Mouse (Mus musculus): ENCODE results near the gene Cdc7. TPM values are rescaled to one million over a fixed set of nuclear protein-coding genes. Genes with fewer than 3 reads are reported as not detected.

Cdc7 gene
- polyA plus RNA-seq, 1 experiment from 2014 or later = 63.7 TPM

DNA sequence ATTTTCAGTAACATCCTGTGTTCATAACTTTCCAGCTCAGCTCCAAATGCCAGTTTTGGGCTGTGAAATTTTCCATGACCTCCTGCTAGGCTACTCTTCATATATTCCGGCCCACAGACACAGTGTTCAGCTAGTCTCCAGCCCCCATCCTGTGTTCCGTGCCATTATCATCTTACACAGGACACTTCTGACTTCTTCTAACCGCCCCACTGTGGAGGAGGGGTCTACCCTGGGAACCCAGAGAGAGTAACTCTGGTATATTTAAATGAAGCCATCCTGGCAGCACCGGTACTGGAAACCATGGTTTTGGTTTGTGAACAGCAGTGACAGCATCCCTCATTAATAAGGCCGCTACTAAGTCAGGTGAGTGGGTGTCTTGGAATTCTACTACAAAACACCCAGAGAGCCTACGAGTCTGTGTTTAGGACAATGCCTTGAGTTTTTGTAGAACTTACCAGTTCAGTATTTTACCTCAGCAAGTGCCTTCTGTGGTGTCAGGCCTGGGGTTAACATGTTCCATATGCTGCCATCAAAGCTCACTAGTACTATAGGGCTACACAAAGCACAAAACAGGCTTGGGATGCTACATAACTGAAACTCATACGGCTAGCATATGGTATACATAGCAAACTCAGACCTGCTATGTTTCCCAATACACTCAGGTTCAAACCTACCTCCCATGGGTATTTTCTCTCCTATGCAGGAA lies 32.6 kb downstream of the Cdc7 start:
- H3K36me3 ChIP-seq (replicated peaks) = no peaks in the 10 kb centered on the region
- peak overlapping the region; percentile 75 for H3K27ac ChIP-seq (replicated peaks)
- WGBS = 45% methylated on average over 7 of the region's 7 CpGs

DNA sequence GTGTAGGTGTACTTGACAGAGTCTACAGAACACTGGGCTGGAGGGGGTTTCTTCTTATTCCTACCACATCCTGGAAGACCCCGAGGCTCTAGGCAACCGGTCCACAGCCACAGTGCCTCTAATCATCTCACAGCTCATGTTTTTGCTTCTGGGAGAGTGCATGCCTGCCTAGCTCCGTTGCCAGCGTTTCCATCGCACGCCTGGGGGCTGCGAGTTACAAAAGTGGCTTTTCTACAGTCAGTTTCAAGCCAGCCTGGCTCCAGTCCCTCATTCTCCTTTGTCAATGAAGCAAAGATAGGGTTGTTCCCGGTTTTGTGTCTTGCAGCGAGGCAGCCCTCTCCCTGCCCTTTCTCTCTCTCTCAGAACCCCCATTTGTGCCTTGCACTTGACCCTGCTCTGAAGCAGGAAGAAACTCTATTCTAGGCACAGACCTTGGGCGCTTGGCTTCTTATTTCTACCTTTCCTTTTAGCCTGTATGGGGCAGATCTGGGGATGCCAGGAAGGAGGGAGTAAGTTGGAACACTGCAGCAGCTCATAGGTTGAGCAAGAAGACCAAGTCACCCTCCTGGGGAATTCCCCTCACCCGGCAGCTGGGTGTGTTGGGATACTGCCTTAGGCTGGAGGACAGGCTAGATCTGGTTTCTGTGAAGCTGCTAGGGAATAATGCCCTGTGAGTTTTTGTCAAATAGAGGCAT lies 37.4 kb downstream of the Cdc7 start:
- no peak overlapping the region for H3K4me3 ChIP-seq
- H3K4me1 ChIP-seq = peaks cover 27% of the 10 kb centered on the region
- no peaks in the 10 kb centered on the region for H3K27me3 ChIP-seq (replicated peaks; ENCODE audit: low read depth, poor library complexity, severe bottlenecking)
- H3K9me3 ChIP-seq = no peaks in the 10 kb centered on the region
- WGBS = 47% methylated on average over 11 of the region's 11 CpGs
- peak overlapping the region; percentile 67 for H3K27ac ChIP-seq (replicated peaks)
- no peak for DNase-seq (ENCODE audit: low spot score)
- no peaks in the 10 kb centered on the region for H3K36me3 ChIP-seq (replicated peaks)

More for the DNA sequence above, 32.6 kb downstream of the Cdc7 start:
- Histone ChIP-seq H3K9me3 (no peaks in the 10 kb centered on the region), H3K27me3 (replicated peaks; ENCODE audit: low read depth, poor library complexity, severe bottlenecking) (no peaks in the 10 kb centered on the region), H3K4me3 (no peak overlapping the region), H3K4me1 (peaks cover 36% of the 10 kb centered on the region)
- peak; percentile 53 for DNase-seq (ENCODE audit: low spot score)

DNA sequence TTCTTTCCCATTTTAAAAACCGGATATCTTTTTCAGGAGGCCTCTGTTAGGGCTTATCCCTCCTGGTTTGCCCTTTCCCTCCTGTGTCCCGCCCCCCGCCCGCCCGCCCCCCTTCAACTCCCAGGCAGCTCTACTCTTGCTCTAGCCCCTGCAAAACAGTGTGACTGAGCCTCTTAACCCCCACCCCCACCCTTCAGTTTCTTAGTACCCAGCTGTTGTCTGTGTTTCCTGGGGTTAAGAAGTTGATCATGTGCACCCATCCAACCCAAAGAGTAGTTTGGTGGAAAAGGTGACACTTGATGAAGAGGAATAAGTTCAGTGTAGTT lies 37.9 kb downstream of the Cdc7 start:
- Histone ChIP-seq H3K36me3 (replicated peaks) (no peaks in the 10 kb centered on the region), H3K4me3 (no peak overlapping the region), H3K9me3 (no peaks in the 10 kb centered on the region), H3K4me1 (peaks cover 22% of the 10 kb centered on the region), H3K27ac (replicated peaks) (peak overlapping the region; percentile 67), H3K27me3 (replicated peaks; ENCODE audit: low read depth, poor library complexity, severe bottlenecking) (no peaks in the 10 kb centered on the region)
- no peak for DNase-seq (ENCODE audit: low spot score)
- 25% methylated on average over 5 of the region's 5 CpGs for WGBS

DNA sequence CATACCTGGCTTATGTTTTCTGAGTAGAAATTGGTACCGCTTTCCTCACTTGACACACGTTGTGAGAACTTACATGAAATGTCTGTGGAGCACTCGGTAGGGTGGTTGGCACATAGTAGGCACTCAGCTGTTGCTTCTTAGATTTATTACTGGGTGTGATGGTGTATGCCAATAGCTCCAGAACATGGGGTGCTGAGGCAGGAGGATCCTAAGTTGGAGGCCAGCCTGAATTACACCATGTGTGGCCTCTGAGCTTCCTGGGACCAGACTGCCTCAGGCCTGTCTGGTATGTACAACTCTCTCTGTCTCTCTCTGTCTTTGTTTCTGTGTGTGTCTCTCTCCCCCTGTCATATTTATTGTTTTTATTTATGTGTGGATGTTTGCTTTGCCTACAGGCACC lies 45.6 kb downstream of the Cdc7 start:
- no peak overlapping the region for H3K27ac ChIP-seq (replicated peaks)
- H3K4me1 ChIP-seq = peaks cover 36% of the 10 kb centered on the region
- no peaks in the 10 kb centered on the region; the same call in 1 of the 2 replicates for H3K27me3 ChIP-seq (replicated peaks; ENCODE audit: low read depth, poor library complexity, severe bottlenecking)
- DNase-seq (ENCODE audit: low spot score) = no peak
- no peaks in the 10 kb centered on the region for H3K36me3 ChIP-seq (replicated peaks)
- H3K9me3 ChIP-seq = no peaks in the 10 kb centered on the region
- 96% methylated on average over 3 of the region's 3 CpGs for WGBS
- H3K4me3 ChIP-seq = no peak overlapping the region

DNA sequence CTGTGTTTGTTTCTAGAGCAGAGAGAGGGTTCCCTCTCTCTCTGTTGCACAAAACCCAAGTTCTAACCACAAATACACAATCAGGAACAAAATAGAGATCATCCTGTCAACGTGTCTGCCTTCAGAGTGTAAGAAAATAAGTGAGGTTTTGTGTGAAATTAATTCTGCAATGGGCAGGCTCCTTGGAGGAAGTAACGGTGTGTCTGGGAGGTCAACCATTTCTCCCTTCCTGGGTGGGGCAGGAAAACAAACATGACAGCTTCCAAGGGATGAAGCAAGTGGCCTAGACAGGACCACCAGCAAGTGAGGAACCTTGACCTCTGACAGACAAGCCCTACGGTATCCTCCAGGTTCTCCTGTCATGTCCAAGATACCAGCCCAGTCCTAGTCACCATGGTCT lies 46.2 kb downstream of the Cdc7 start:
- H3K36me3 ChIP-seq (replicated peaks) = no peaks in the 10 kb centered on the region
- peaks cover 42% of the 10 kb centered on the region for H3K4me1 ChIP-seq
- no peak overlapping the region for H3K27ac ChIP-seq (replicated peaks)
- WGBS = 79% methylated on average over 3 of the region's 3 CpGs
- no peak overlapping the region for H3K4me3 ChIP-seq
- DNase-seq (ENCODE audit: low spot score) = no peak
- H3K9me3 ChIP-seq = no peaks in the 10 kb centered on the region
- no peaks in the 10 kb centered on the region; the same call in 1 of the 2 replicates for H3K27me3 ChIP-seq (replicated peaks; ENCODE audit: low read depth, poor library complexity, severe bottlenecking)

DNA sequence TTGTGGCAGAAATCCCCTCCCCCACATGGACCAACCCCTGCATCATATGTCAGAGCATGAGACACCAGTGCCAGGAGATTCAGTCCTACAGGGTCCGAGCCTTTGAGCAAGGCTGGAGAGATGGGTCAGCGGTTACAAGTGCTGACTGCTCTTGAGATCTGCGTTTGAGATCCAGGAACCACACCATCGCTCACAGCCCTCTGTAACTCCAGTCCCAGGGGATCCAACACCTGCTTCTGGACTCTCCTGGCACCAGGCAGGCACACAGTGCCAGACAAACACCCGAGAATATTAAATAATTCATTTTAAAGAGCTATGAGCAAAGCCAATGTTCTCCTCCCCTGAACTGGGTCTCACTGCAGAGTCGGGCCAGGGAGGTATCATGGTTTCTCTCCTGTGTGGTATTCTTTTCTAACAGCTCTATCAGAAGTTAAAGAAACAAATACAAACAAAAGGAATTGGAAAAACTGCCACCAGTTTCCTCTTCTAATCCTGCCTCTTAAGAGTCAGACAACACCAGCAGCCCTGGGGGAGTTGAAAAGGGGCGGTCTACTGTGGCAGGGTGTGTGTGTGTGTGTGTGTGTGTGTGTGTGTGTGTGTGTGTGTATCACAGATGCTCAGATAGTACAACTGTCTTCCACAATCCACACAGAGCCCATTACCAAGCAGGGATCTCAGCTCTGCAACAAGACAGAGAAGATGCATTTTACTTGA lies 47.4 kb downstream of the Cdc7 start:
- H3K4me1 ChIP-seq = peaks cover 51% of the 10 kb centered on the region
- H3K9me3 ChIP-seq = no peaks in the 10 kb centered on the region
- H3K27me3 ChIP-seq (replicated peaks; ENCODE audit: low read depth, poor library complexity, severe bottlenecking) = no peaks in the 10 kb centered on the region; the same call in 1 of the 2 replicates
- no peak overlapping the region for H3K4me3 ChIP-seq
- no peak for DNase-seq (ENCODE audit: low spot score)
- H3K27ac ChIP-seq (replicated peaks) = peak overlapping the region; percentile 31; the same call in 1 of the 2 replicates
- no peaks in the 10 kb centered on the region for H3K36me3 ChIP-seq (replicated peaks)
- WGBS = 66% methylated on average over 7 of the region's 7 CpGs

DNA sequence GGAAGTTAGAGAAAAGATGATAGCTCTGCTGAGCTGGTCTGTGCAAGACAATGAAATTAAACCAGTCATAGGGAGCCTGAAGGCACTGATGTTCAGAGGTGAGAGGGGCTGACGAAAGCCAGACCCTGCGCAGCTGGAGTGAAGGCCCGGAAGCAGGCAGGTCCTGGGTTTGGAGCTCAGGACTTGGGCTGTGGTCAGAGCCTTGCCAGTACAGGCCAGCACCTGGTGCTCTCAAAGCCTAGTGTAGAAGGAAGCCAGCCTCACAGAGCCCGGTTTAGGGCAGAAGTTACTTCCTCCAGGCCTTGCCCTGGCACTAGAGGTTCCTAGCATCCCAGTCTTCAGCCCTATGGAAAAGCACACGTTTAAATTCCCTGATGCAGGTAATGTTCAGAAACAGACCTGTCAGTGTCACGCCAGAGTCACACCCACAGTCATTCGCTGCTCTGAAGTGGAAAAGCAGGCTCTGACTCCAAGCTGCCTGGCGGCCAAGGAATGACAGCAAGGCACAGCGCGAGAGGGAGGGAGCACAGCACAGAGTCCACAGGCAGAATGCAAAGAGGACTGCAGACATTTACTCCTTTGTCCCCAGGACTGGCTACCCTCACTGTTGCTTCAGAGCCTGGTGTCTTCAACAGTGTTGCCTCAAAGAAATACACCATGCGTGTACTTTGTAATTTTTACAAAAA lies 48.1 kb downstream of the Cdc7 start:
- peak overlapping the region; percentile 31; the same call in 1 of the 2 replicates for H3K27ac ChIP-seq (replicated peaks)
- H3K4me1 ChIP-seq = peaks cover 51% of the 10 kb centered on the region
- WGBS = 35% methylated on average over 11 of the region's 11 CpGs
- no peak overlapping the region for H3K4me3 ChIP-seq
- no peaks in the 10 kb centered on the region for H3K9me3 ChIP-seq
- no peaks in the 10 kb centered on the region for H3K36me3 ChIP-seq (replicated peaks)
- peak; percentile 42 for DNase-seq (ENCODE audit: low spot score)
- H3K27me3 ChIP-seq (replicated peaks; ENCODE audit: low read depth, poor library complexity, severe bottlenecking) = no peaks in the 10 kb centered on the region; the same call in 1 of the 2 replicates

DNA sequence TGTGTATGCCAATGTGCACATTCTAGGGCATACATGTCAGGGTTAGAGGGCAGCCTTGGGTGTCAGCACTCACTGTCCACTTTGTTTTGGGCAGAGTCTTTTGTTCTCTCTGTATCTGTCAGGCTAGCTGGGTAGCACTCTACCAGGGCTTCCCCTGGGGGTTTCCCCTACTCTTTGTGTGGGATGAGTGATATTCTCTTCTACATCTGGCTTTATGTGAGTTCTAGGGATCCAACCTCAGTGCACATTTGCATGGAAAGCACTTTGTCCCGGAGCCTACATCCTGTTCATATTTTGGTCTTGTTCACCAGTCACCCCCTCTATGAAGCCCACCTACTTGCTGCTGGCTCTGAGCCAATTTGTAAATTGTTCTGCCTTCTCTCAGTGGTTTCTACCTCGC lies 49.3 kb downstream of the Cdc7 start:
- no peak for DNase-seq (ENCODE audit: low spot score)
- Histone ChIP-seq H3K27me3 (replicated peaks; ENCODE audit: low read depth, poor library complexity, severe bottlenecking) (no peaks in the 10 kb centered on the region; the same call in 1 of the 2 replicates), H3K9me3 (no peaks in the 10 kb centered on the region), H3K4me3 (no peak overlapping the region), H3K4me1 (peaks cover 51% of the 10 kb centered on the region), H3K27ac (replicated peaks) (peak overlapping the region; percentile 51; the same call in 1 of the 2 replicates), H3K36me3 (replicated peaks) (no peaks in the 10 kb centered on the region)
- 71% methylated on average over 2 of the region's 2 CpGs for WGBS

DNA sequence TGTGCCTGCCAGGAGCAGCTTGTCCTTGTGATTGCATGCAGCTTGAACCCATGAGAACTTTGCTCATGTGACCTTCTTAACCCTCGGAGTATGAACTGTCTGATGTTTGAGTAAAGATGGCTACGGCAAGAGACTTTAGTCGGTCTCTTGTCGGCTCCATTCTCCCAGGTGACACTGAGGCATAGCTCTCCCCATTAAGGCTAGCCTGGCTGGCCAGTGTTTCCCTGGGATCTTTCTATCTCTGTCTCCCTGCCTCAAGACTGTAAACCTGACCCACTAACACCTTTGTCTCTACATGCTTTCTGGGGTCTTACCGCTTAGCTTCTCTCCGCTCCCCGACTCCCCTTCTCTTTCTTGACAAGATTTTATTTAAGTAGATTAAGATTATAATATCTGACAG lies 50.0 kb downstream of the Cdc7 start:
- 86% methylated on average over 7 of the region's 7 CpGs for WGBS
- no peak for DNase-seq (ENCODE audit: low spot score)
- Histone ChIP-seq H3K9me3 (no peaks in the 10 kb centered on the region), H3K4me1 (peaks cover 51% of the 10 kb centered on the region), H3K36me3 (replicated peaks) (no peaks in the 10 kb centered on the region), H3K27me3 (replicated peaks; ENCODE audit: low read depth, poor library complexity, severe bottlenecking) (no peaks in the 10 kb centered on the region; the same call in 1 of the 2 replicates), H3K27ac (replicated peaks) (peak overlapping the region; percentile 72), H3K4me3 (no peak overlapping the region)

DNA sequence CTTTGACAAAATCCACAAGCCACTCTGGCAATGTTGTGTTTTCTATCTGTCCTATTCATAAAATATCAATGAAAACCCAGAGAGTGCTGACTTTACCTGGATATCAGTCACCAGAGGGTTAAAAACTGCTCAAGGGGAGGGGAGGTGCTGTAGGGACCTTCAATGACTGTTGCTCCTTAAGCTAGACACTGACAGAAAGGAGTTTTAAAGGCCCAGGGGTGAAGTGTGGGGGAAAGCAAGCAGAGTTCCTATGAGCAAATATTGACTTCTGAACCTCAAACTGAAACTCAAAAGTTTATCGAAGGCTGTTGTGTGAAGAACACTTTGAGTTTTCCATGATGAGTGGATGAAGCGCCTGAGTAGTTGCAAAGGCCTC lies 50.9 kb downstream of the Cdc7 start:
- no peak for DNase-seq (ENCODE audit: low spot score)

DNA sequence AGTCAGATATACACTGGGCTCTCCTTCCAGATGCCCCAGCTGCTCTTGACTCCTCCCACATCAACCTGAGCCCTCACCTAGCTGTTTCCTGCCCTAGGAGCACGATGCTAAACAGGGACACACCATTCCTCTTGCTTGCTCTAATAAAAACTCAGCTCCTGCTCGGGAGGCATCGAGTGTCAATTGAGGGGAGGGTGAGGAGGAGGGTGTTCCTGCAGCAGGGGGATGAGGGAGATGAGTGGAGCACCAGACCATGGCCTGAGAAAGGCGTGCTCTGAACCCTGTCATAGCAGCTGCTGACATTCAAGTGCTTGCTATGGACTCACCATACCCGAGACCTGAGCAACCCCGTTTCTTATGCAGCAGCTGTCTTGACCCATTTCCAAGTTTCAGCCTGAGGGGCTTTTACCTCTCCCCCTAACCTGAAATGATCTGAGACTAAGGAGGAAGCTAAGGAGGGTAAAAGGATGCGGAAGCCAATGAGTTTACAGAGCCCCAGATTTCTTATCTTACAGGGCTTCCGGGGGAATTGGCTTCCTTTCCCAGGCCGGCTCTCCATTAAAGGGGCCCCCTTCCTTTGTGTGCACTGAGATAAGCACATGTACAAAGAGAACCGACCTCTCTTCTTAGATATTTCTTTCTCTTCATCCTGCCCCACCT lies 51.4 kb downstream of the Cdc7 start:
- DNase-seq (ENCODE audit: low spot score) = peak; percentile 55
- 28% methylated on average over 10 of the region's 10 CpGs for WGBS
- Histone ChIP-seq H3K27me3 (replicated peaks; ENCODE audit: low read depth, poor library complexity, severe bottlenecking) (no peaks in the 10 kb centered on the region; the same call in 1 of the 2 replicates), H3K27ac (replicated peaks) (peak overlapping the region; percentile 72), H3K4me1 (peaks cover 59% of the 10 kb centered on the region), H3K9me3 (no peaks in the 10 kb centered on the region), H3K36me3 (replicated peaks) (no peaks in the 10 kb centered on the region), H3K4me3 (no peak overlapping the region)

More for the DNA sequence above, 50.9 kb downstream of the Cdc7 start:
- peaks cover 54% of the 10 kb centered on the region for H3K4me1 ChIP-seq
- no peak overlapping the region for H3K4me3 ChIP-seq
- H3K27me3 ChIP-seq (replicated peaks; ENCODE audit: low read depth, poor library complexity, severe bottlenecking) = no peaks in the 10 kb centered on the region; the same call in 1 of the 2 replicates
- H3K27ac ChIP-seq (replicated peaks) = peak overlapping the region; percentile 72
- no peaks in the 10 kb centered on the region for H3K36me3 ChIP-seq (replicated peaks)
- H3K9me3 ChIP-seq = no peaks in the 10 kb centered on the region
- 67% methylated on average over 2 of the region's 2 CpGs for WGBS

DNA sequence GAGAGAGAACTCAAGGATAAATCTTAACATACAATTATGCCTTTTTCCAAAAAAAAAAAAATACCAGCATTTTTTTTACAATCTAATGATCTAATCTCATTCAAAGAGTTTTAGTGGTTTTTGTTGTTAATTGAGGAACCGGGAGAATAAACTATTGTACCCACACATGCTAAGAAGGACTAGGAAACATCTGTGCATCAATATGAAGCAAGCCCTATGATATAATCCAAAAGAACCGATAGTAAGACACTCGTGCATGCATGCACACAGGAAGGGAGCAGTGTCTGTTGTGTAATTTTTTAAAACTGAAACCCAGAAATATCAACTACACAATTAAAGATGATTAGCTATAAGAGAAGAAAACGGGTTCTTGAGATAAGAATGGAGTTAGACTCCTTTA lies 52.4 kb downstream of the Cdc7 start:
- no peak overlapping the region for H3K27ac ChIP-seq (replicated peaks)

More for the DNA sequence above, 52.4 kb downstream of the Cdc7 start:
- no peaks in the 10 kb centered on the region for H3K36me3 ChIP-seq (replicated peaks)
- DNase-seq (ENCODE audit: low spot score) = no peak
- no peak overlapping the region for H3K4me3 ChIP-seq
- H3K9me3 ChIP-seq = no peaks in the 10 kb centered on the region
- peaks cover 56% of the 10 kb centered on the region for H3K4me1 ChIP-seq
- WGBS = 85% methylated on average over 4 of the region's 4 CpGs
- H3K27me3 ChIP-seq (replicated peaks; ENCODE audit: low read depth, poor library complexity, severe bottlenecking) = no peaks in the 10 kb centered on the region; the same call in 1 of the 2 replicates

All from embryonic facial prominence, embryonic 10.5 days (tissue).